Mouse (Mus musculus) lung, postnatal 10 days (tissue): ENCODE data around the gene Olfr1216.
"Not testable (repeated sequence)": the region's sequence is repeated elsewhere in the genome, so short reads cannot be mapped to it uniquely, and the experiment has no call there.

Source experiments
- DNase-seq: peaks from one replicate; pipeline ENCODE4 v3.0.0; 2021

Olfr1216 gene

DNA sequence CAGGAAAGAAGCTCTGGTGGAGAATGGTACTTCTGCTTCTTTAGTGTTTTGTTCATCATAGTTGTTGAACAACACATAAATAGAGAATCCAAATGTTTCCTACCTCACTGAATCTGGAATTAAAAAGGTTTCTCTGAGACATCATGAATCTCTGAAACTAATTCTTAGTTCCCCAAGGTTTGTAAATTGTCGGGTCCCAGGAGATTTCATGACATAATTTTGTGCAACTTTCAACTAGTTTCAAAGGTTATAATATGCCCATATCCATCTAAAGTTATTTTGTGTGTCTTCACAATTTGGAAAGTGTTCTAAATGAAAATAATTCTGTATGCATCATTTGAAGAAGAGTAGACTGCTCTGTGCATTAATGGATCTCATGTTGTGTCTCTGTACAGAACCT is at the start of gene Olfr1216:
Gene Olfr1216, minus strand, starts transcription at position 101 of the 400 bp plus-strand sequence.
- no peak for DNase-seq

GRCm38 (mm10) chr2:89061087-89061486 is 42.9 kb upstream of the Olfr1216 start, which contains the start of gene Olfr1218:
Olfr1218 (minus strand) TSS chr2:89061187.
- no peak for DNase-seq

DNA sequence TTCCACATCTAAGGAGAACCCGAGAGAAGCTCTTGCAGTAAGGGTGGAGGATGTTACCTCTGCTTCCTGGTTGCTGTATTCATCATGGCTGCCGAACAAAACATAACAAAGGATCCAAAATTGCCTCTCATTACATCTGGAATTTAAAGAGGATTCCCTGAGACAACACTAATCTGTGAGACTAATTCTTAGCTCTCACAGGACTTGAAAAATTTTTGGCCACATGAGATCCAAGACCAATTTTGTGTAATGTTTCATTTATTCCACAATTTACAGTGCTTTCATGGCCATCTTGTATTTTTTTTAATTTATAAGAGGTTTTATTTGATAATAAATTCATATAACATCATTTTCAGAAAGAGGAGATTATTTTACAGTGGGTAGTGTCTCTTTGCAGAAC is 13.8 kb upstream of the Olfr1216 start, which contains the start of gene Olfr1217:
Gene Olfr1217, minus strand, starts transcription at position 101 of the 400 bp plus-strand sequence.
- DNase-seq = no peak

- not testable (repeated sequence) for DNase-seq
These were observed 3.3 kb upstream of the Olfr1216 start for GRCm38 (mm10) chr2:89021436-89021835.

DNA sequence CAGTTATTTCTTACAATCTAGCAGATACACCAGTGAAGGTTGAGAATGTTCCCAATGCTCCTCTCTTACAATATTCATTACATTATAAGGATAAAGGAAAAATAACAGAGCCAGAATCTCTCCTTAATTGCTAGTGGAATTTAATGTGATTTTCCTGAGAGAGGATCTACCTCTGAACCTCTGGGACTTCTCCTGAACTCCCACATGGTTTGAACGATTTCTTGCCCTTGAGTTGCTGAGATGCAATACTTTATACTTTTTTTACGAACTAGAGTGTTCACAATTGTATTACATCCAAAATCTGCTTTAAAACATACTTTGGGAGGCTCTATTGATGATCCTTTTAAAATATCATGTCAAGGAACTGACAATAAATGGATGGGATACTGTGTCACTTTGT is 11.3 kb downstream of the Olfr1216 start, which contains the start of gene Olfr1215:
Gene Olfr1215, minus strand, starts transcription at position 101 of the 400 bp plus-strand sequence.
- DNase-seq = no peak

GRCm38 (mm10) chr2:88992553-88992952 is 25.6 kb downstream of the Olfr1216 start, which contains the start of gene Olfr1214:
Olfr1214 (minus strand) TSS chr2:88992653.
- no peak for DNase-seq

GRCm38 (mm10) chr2:88980181-88980580 is 38.0 kb downstream of the Olfr1216 start, which contains the start of gene Gm13762:
Gm13762 (minus strand) TSS chr2:88980281.
- DNase-seq = no peak
